Mouse (Mus musculus) adrenal gland (tissue): Measurements from ENCODE around the gene Kantr.
"Not testable (repeated sequence)": the region's sequence is repeated elsewhere in the genome, so short reads cannot be mapped to it uniquely, and the experiment has no call there.

ENCODE experiments used
- intact Hi-C: fragments of 180-260 bp; cut with DNase I; formaldehyde crosslinking; loops from one replicate; pipeline ENCODE4 v1.15.1; 2025
- long read RNA-seq, 2 experiments: library from polyadenylated mRNA; unstranded; transcript quantifications; one replicate each; pipeline ENCODE4 v2.0.0; 2020; ENCODE audit warnings: borderline replicate concordance in 1 of 2; ENCODE audit not compliant: insufficient replicate concordance in 1 of 2

Gene Kantr
- long read RNA-seq, experiment 1, full-length matches to known transcripts, result 3 of 3 reads
- long read RNA-seq, experiment 1, partial matches to known transcripts, result 0 of 3 reads
- long read RNA-seq, experiment 1, other reads (novel, unspliced or antisense), result 0 of 3 reads
- long read RNA-seq, experiment 2, partial matches to known transcripts, result 0 of 3 reads
- long read RNA-seq, experiment 2, other reads (novel, unspliced or antisense), result 1 of 3 reads

DNA sequence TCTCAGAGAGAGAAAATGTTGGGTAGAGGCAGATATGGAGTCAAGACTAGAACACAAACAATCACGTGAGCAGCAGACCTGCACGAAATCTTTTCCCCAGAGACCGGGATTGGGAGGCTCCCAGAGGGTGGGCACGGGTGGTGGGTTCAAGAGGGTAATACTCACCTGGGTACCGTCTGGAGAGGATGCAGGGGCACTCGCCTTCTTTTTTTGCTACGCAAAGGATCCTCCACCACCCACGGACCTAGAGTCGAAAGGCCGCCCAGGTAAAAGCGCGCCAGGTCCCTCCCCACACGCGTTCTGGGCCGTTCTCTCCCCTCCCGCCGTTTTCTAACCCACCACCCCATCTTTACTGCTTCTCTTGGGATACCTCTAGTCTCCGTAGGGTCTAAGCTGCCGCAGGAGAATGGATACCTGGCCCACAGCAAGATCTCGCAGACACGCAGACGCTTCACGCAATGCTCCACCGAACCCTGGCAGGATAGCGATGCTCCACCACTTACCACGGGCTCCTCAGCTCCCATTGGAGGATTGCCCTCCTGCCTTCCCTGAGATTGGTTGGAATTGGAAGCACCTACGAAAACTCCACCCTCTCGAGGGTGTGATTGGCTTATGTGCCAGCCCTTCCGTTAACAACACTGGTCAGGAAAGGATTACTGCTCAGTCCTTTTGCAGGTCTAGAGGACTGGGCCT lies at the start of gene Kantr:
TSS of gene Kantr (minus strand) at position 500 of the 693 bp plus-strand sequence.
- intact Hi-C loops, result no loop called here

GRCm38 (mm10) chrX:152368397-152369273 lies 41.3 kb upstream of the Kantr start, which contains the start of gene Gpr173:
Gpr173 (minus strand) TSS chrX:152368704.
- intact Hi-C loops, result no loop called here

DNA sequence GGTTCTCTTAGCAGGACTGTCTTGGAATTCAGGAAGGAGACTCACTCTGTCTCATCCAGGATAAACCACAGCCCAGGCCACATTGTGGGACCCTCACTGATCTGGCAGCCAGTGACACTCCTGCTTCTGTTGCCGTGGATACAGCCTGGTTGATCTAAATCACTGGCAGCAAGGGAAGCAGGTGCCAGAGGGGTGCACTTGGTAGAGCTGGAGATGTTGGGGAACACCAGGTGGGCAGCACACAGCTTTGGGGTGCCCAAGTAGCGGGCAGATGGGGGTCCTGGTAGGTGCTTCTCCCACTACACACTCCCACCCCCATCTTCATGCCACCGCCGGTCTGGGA lies 40.7 kb upstream of the Kantr start:
- intact Hi-C loops, result no loop called here

DNA sequence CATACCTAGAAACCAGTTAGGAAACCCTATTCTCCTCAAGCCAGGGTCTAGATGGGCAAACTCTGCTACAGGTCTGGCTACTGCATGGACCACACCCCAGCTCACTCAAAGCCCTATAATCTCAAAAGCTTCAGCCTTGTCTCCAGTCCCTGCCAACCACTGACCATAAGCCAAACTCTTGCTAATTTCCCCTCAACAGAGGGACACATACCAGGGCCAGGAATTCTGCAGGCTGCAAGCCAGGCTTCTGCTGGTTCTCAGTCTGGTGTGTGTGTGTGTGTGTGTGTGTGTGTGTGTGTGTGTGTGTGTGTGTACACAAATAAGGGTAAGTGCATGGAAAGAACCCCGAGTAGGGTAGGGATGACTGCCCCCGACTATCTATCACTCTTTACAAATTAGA lies 39.1 kb upstream of the Kantr start:
- intact Hi-C loops, result no loop called here

DNA sequence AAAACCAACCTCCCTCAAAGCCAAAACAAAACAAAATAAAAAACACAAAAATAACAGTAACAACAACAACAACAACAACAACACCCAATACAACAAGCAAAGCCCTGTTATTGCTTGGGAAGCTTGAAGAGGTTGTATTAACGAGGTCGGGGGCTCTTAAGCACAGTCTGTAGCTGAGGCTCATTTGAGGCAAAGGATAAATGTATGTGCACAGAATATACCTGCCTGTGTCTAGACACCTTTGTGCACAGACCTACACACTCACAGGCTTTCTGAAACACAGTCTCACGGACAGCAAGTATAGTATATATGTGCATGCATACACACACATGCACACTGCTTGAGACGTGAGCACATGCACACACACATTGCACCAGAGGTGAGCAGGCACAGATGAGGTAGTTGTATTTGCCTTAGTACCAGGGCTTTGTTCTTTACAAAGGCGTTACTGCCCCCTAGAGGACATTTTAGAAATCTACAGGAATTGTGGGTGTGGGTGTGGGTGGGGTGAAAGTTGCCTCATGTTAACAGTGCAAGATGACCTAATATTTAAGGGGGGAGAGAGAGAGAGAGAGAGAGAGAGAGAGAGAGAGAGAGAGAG lies 25.4 kb upstream of the Kantr start:
- intact Hi-C loops, result no loop called here

DNA sequence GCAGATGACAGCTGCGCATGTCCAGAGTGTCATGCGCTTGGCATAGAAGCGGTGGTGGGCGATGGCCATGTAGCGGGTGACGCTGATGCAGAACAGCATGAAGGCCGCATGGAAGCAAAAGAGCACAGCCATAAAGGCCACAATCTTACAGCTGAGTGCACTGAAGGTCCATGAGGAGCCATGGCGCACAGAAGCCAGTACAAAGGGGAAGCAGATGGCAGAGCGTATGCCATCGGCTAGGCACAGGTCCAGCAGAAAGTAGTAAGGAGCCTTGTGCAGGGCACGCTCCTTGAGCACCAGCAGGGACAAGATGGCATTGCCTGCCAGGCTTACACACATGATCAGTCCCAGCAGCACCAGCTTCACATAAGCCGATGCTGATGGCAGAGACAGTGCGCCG lies 19.7 kb upstream of the Kantr start:
- intact Hi-C loops, result no loop called here

- intact Hi-C loops, result no loop called here
Measured at GRCm38 (mm10) chrX:152346587-152346986, 19.3 kb upstream of the Kantr start.

DNA sequence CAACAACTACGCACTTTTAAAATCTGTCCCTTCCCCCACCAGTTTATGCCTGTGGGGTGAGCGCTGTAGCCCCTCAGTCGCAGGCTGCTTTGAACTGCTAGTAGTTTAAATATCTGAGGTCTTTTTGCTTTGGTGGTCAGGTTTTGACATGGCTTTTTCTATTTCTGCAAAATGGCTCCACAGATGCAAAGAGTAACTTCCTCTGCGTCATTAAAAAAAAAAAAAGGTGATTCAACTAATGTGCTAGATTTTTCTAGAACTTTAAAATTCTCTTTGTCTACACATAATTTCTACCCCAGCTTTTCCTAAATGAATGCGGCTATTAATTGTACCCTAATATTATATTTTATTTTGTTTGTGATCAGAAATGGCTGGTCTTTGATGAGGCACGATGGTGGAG lies 15.6 kb upstream of the Kantr start:
- intact Hi-C loops, result no loop called here

DNA sequence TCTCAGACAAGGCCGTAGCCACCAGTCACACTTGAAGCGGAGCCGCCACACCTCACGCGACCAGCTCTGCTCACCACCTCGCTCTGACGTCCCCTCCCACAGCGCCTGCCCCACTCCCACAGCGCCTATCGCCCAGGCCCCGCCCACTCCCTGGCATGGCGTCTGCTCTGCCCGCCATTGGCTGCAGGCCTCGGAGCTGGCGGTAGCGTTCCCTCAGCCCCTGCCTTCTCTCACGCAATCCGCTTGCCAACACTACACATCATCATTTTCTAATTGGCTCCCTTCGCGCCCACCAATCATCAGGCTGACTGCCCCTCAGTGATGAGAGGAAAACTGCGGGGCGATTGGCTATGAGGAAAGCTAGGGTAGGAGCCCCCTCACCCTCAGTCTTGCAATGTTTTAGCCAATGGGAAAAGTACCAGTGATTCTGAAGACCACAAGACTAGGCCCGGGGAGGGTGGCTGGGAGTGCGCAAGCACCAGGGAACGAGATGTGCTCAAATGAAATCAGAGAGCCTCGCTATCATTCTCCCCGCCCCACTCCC lies 15.1 kb upstream of the Kantr start, which contains the start of gene Tspyl2:
TSS of gene Tspyl2 (minus strand) at position 68 of the 544 bp plus-strand sequence.
- intact Hi-C loops, result no loop called here

GRCm38 (mm10) chrX:152341496-152341895 lies 14.2 kb upstream of the Kantr start:
- intact Hi-C loops, result no loop called here

GRCm38 (mm10) chrX:152336546-152337332 lies 9.4 kb upstream of the Kantr start:
- intact Hi-C loops, result no loop called here

DNA sequence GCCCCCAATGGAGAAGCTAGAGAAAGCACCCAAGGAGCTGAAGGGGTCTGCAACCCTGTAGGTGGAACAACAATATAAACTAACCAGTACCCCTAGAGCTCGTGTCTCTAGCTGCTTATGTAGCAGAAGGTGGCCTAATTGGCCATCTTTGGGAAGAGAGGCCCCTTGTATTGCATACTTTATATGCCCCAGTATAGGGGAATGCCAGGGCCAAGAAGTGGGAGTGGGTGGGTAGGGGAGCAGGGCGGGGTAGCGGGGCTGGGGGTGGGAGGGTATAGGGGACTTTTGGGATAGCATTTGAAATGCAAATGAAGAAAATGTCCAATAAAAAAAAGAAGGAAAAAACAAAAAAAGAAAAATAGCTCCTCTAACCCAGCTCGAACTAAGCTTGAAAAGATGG lies 8.8 kb upstream of the Kantr start:
- intact Hi-C loops, result not testable (repeated sequence)

GRCm38 (mm10) chrX:152329400-152329799 lies 2.1 kb upstream of the Kantr start:
- intact Hi-C loops, result not testable (repeated sequence)

DNA sequence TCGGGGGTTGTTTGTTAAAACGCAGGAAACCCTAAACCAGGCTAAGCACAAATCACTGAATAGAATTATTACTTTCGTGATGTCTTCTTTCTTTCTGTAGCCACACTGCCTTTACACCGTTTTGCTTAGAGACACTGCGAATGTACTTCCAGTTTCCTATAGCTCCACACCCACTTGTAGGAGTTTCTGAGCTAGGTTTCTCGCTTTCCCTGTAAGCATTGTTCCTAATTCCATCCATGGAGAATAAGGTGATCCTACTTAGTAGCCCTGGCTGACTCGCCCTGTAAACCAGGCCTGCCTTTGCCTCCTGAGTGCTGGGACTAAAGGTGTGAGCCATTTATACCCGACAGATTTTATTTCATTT lies 376 bp upstream of the Kantr start:
- intact Hi-C loops, result no loop called here

GRCm38 (mm10) chrX:152323584-152323983 lies 3.7 kb downstream of the Kantr start:
- intact Hi-C loops, result no loop called here

DNA sequence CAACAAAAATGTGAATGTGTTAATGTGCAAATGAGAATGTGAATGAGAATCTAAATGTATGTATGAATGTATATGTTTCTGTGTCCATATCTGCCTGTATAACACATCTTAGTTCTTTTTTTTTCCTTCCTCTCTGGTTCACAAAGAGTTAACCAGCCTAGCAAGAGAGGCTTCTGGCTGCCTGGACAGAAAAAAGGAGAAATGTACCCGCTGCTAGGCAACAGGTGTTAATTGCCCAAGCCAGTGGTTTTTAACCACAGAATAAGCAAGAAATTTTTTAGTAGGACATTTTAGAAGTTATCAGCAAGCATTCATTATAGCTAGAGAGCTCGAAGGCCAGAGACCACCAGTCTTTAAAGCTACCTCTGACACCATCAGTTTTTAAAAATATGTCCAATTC lies 4.5 kb downstream of the Kantr start:
- intact Hi-C loops, result no loop called here

DNA sequence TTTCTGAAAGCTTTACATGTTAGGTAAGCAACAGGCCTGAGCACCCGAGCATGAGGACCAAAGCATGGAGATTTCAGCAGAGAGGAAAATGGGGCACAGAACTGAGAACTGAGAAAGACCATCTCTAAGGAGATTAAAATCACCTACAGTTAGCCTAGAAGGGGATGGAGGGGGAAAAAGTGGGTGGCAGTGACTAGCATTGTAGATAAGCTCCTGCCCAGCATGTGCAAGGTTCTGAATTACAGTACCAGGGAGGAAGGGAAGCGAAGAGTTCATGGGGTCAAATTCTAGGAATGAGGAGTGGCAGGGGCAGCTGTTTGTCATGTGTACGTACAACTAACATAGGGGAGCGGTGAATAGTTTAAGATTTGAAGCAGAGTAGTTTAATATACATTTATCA lies 6.8 kb downstream of the Kantr start:
- intact Hi-C loops, result no loop called here

DNA sequence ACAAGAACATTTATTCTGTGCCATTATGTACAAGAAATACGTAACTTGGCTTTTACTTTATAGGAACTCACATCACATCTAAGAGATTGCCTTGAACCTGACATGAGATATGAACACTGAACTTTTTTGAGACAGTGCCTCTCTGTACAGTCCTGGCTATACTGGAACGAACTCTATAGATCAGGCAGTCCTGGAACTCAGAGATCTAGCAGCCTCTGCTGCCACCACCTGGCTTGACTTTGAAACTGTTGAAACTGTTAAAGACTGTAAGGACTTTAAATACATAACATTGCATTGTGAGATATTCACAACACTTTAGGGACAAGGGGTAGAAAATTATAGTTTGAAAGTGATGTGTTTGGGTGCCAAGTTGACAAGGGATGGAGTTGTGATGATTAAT lies 19.4 kb downstream of the Kantr start:
- intact Hi-C loops, result loop anchor here (5.0 kb wide), 1 partner anchor 66 kb away; no protein-coding TSS in a partner anchor

DNA sequence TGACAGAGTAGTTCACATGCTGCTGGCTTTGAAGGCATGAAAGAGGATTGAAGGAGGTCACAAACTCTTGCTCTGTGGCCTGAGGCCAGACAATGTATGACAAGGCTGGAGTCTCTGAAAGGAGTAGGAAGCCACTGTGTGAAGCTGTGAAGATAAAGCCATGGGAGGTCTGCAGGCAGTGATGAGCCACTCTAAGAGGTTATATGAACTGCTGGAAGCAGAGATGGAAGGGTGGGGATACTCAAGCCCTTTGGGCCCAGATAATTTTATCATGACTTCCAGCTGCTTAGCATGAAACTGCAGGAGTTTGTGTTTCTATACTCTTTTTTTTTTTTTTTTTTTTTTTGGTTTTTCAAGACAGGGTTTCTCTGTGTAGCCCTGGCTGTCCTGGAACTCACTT lies 19.9 kb downstream of the Kantr start:
- intact Hi-C loops, result loop anchor here (5.0 kb wide), 1 partner anchor 65 kb away; no protein-coding TSS in a partner anchor

GRCm38 (mm10) chrX:152306224-152306623 lies 21.1 kb downstream of the Kantr start:
- intact Hi-C loops, result loop anchor here (5.0 kb wide), 1 partner anchor 64 kb away; no protein-coding TSS in a partner anchor
